Mouse (Mus musculus): ENCODE measurements around the gene Drg2. TPM values are rescaled to one million over a fixed set of nuclear protein-coding genes. Genes with fewer than 3 reads are reported as not detected.

The Drg2 gene
- polyA plus RNA-seq, 1 experiment from 2014 or later: 100 TPM

Other genes with a start within 250 kb of the Drg2 start
- 48.2 and 52.7 TPM in 2 replicates for gene Srebf1, start 232.0 kb upstream of the Drg2 start, polyA plus RNA-seq (2015; fragmentation: Nextera tagmentation; extraction: Ambion mirVana)
- gene Tom1l2, start 101.7 kb upstream of the Drg2 start, polyA plus RNA-seq (2015; fragmentation: Nextera tagmentation; extraction: Ambion mirVana): 47.9 and 48.7 TPM in 2 replicates
- gene Drc3, start 101.3 kb upstream of the Drg2 start, polyA plus RNA-seq (2015; fragmentation: Nextera tagmentation; extraction: Ambion mirVana): 5.7 and 7.3 TPM in 2 replicates
- 27.0 and 27.8 TPM in 2 replicates for gene Gid4, start 37.4 kb upstream of the Drg2 start, polyA plus RNA-seq (2015; fragmentation: Nextera tagmentation; extraction: Ambion mirVana)
- gene Atpaf2, start 36.1 kb upstream of the Drg2 start, polyA plus RNA-seq (2015; fragmentation: Nextera tagmentation; extraction: Ambion mirVana): 49.8 and 49.9 TPM in 2 replicates
- 0.05 TPM in 1 of 2 replicates, not detected in the other for gene Myo15, start 14.7 kb downstream of the Drg2 start, polyA plus RNA-seq (2015; fragmentation: Nextera tagmentation; extraction: Ambion mirVana)
- gene Alkbh5, start 81.8 kb downstream of the Drg2 start, polyA plus RNA-seq (2015; fragmentation: Nextera tagmentation; extraction: Ambion mirVana): 27.5 and 27.9 TPM in 2 replicates
- 81.5 and 81.8 TPM in 2 replicates for gene Llgl1, start 245.1 kb downstream of the Drg2 start, polyA plus RNA-seq (2015; fragmentation: Nextera tagmentation; extraction: Ambion mirVana)